ENCODE assay signal across 30 mouse cellular contexts in genomic region chr12:40171637-40172036, GRCm38 (mm10). TPM values are rescaled to one million over a fixed set of nuclear protein-coding genes. Genes with fewer than 3 reads are reported as not detected.
A peak's percentile ranks its signal among the peaks of the same experiment; 100 is the strongest.
DNase-seq lines count a peak whose midpoint lies in the region; ATAC-seq and TF ChIP-seq lines count a peak whose summit lies in the region.
"Had no signal": no experiment of that assay in that cellular context is flagged by ENCODE, and none has a peak within 500 bp of the region (broad histone marks: within the 10 kb centered on the region; RNA-seq: fewer than 3 reads in every experiment).

No protein-coding gene starts in this region.

- H3K9me3 ChIP-seq in midbrain, embryonic 16.5 days (replicated peaks; ENCODE audit: control insufficient read depth, low read length, poor library complexity, severe bottlenecking) = no peaks in the 10 kb centered on the region
- H3K9me3 ChIP-seq: forebrain, embryonic 15.5 days; heart, embryonic 13.5 days; hindbrain, embryonic 10.5 days; hindbrain, embryonic 15.5 days; liver, embryonic 12.5 days; midbrain, embryonic 12.5 days; stomach, embryonic 15.5 days had no signal

- H3K4me3 ChIP-seq in midbrain, embryonic 16.5 days (ENCODE audit: low read depth, low read length) = no peak overlapping the region
- no peak overlapping the region for H3K4me3 ChIP-seq in heart, adult 2 months
- H3K4me3 ChIP-seq: forebrain, embryonic 15.5 days; heart, embryonic 13.5 days; hindbrain, embryonic 10.5 days; hindbrain, embryonic 15.5 days; liver, embryonic 12.5 days; midbrain, embryonic 12.5 days; stomach, embryonic 15.5 days had no signal

- no peak for TF ChIP-seq EP300 in heart, adult 2 months (IDR thresholded peaks at IDR 0.05; ENCODE audit: insufficient read depth, low read depth, low read length)

- intact Hi-C loops in heart, adult 2 months (cut with DNase I) = no loop called here

- H3K79me2 ChIP-seq in heart, adult 2 months (replicated peaks; ENCODE audit: control insufficient read depth, insufficient read depth, low read length) = no peaks in the 10 kb centered on the region

- no peak overlapping the region for H3K27ac ChIP-seq in midbrain, embryonic 16.5 days (ENCODE audit: low read length)
- H3K27ac ChIP-seq in heart, adult 2 months = no peak overlapping the region
- H3K27ac ChIP-seq: forebrain, embryonic 15.5 days; heart, embryonic 13.5 days; hindbrain, embryonic 10.5 days; hindbrain, embryonic 15.5 days; liver, embryonic 12.5 days; midbrain, embryonic 12.5 days; stomach, embryonic 15.5 days had no signal

- no peak for TF ChIP-seq POLR2A in heart, adult 2 months (IDR thresholded peaks at IDR 0.05; ENCODE audit: insufficient read depth, low read depth, low read length)

- H3K9ac ChIP-seq in midbrain, embryonic 16.5 days (ENCODE audit: low read depth, low read length) = no peak overlapping the region
- H3K9ac ChIP-seq in heart, adult 2 months (ENCODE audit: low read depth, low read length) = no peak overlapping the region
- H3K9ac ChIP-seq: forebrain, embryonic 15.5 days; heart, embryonic 13.5 days; hindbrain, embryonic 15.5 days; liver, embryonic 12.5 days; liver, postnatal 0 days; midbrain, embryonic 12.5 days; stomach, embryonic 15.5 days had no signal

- H3K4me2 ChIP-seq in midbrain, embryonic 16.5 days (ENCODE audit: low read length) = no peak overlapping the region
- H3K4me2 ChIP-seq: forebrain, embryonic 15.5 days; heart, embryonic 13.5 days; hindbrain, embryonic 15.5 days; liver, embryonic 12.5 days; midbrain, embryonic 12.5 days; stomach, embryonic 15.5 days had no signal

- ATAC-seq in CD4-positive, CD25-positive, alpha-beta regulatory T cell, adult 4 months = peak; percentile 60
- ATAC-seq in hematopoietic stem cell, adult 5-6 weeks (replicated peaks in 1 of 2; ENCODE audit: insufficient read depth in 1 of 2, low FRiP score in 2 of 2, low TSS enrichment in 1 of 2, low read depth in 1 of 2, poor library complexity in 2 of 2, severe bottlenecking in 2 of 2) = peak; percentile 32 to 37; a peak in 1 of 4 replicates
- ATAC-seq in midbrain, embryonic 16.5 days = no peak
- ATAC-seq: forebrain, embryonic 15.5 days; inflammation-experienced regulatory T-cells, adult 6 months; liver, embryonic 12.5 days; liver, postnatal 0 days; Patski had no signal

- no peaks in the 10 kb centered on the region for H3K4me1 ChIP-seq in midbrain, embryonic 16.5 days (ENCODE audit: control insufficient read depth, insufficient read depth, low read length)
- no peaks in the 10 kb centered on the region for H3K4me1 ChIP-seq in heart, adult 2 months (ENCODE audit: control insufficient read depth, insufficient read depth, low read length)
- H3K4me1 ChIP-seq: forebrain, embryonic 15.5 days; heart, embryonic 13.5 days; hindbrain, embryonic 10.5 days; hindbrain, embryonic 15.5 days; liver, embryonic 12.5 days; midbrain, embryonic 12.5 days; stomach, embryonic 15.5 days had no signal

- peak; percentile 72 for DNase-seq in MEL-GATA-1-ER (ENCODE audit: extremely low read depth, low read depth)
- DNase-seq in splenic B cell, adult 2 months (ENCODE audit: low read depth, low spot score) = peak; percentile 5
- no peak for DNase-seq in thymus, postnatal 4 days
- DNase-seq in heart, adult 2 months = no peak
- DNase-seq: adrenal gland, adult 2 months; adrenal gland, postnatal 36 days; cerebellum, adult 2 months; cerebellum, postnatal 25 days; gastrocnemius, postnatal 36 days; heart, postnatal 10 days; kidney, adult 11 months; kidney, postnatal 25 days; layer of hippocampus, postnatal 36 days; liver, postnatal 0 days; lung, postnatal 4 days; thymus, postnatal 14 days had no signal

- H3K36me3 ChIP-seq in splenic B cell, adult 2 months (ENCODE audit: control insufficient read depth, insufficient read depth, low read length, poor library complexity, severe bottlenecking) = no peaks in the 10 kb centered on the region
- no peaks in the 10 kb centered on the region for H3K36me3 ChIP-seq in midbrain, embryonic 16.5 days (ENCODE audit: control insufficient read depth, insufficient read depth, low read length)
- H3K36me3 ChIP-seq in heart, adult 2 months (ENCODE audit: control insufficient read depth, insufficient read depth, low read length) = no peaks in the 10 kb centered on the region
- H3K36me3 ChIP-seq: forebrain, embryonic 15.5 days; hindbrain, embryonic 10.5 days; hindbrain, embryonic 15.5 days; liver, embryonic 12.5 days; midbrain, embryonic 12.5 days; stomach, embryonic 15.5 days had no signal

- 93% methylated on average over 2 of the region's 2 CpGs for WGBS in midbrain, embryonic 16.5 days
- 91% methylated on average over 2 of the region's 2 CpGs for WGBS in heart, adult 2 months

- H3K27me3 ChIP-seq in splenic B cell, adult 2 months (ENCODE audit: control insufficient read depth, insufficient read depth, low read length, poor library complexity, severe bottlenecking) = no peaks in the 10 kb centered on the region
- no peaks in the 10 kb centered on the region for H3K27me3 ChIP-seq in midbrain, embryonic 16.5 days (ENCODE audit: control insufficient read depth, insufficient read depth, low read depth, low read length)
- H3K27me3 ChIP-seq in heart, adult 2 months (ENCODE audit: control insufficient read depth, insufficient read depth, low read length) = no peaks in the 10 kb centered on the region
- H3K27me3 ChIP-seq: forebrain, embryonic 15.5 days; heart, embryonic 13.5 days; hindbrain, embryonic 15.5 days; liver, embryonic 12.5 days; midbrain, embryonic 12.5 days; Patski; stomach, embryonic 15.5 days had no signal

- no peak for TF ChIP-seq CTCF in heart, adult 2 months (IDR thresholded peaks at IDR 0.05)

RNA-seq across cellular contexts. Expression of gene Lsmem1, which starts 27.7 kb away (rescaled TPM):
- polyA plus RNA-seq in CD4-positive, CD25-positive, alpha-beta regulatory T cell, adult 4 months (2017; shearing (Covaris generic)) = not detected
- total RNA-seq in hematopoietic stem cell, adult 5-6 weeks (2017) = 1.3 and 1.5 TPM in 2 replicates
- 0.29 TPM in 1 of 2 replicates, not detected in the other for polyA plus RNA-seq in midbrain, embryonic 16.5 days (2015; fragmentation: Nextera tagmentation; extraction: Ambion mirVana)
- total RNA-seq in heart, adult 2 months (2021) = 10 to 100 TPM; 43.2 to 45.4 TPM
- 22.2 and 39.4 TPM in 2 replicates for polyA plus RNA-seq in heart, adult 2 months (2012; rRNA removed)
- total RNA-seq: adrenal gland, postnatal 36 days had no signal
- polyA plus RNA-seq: adrenal gland, adult 2 months; forebrain, embryonic 15.5 days; hindbrain, embryonic 10.5 days; kidney, embryonic 14.5 days; liver, embryonic 12.5 days; liver, postnatal 0 days; midbrain, embryonic 12.5 days; Patski had no signal

RNA-seq across cellular contexts. Expression of gene Scin, which starts 37.6 kb away (rescaled TPM):
- polyA plus RNA-seq in CD4-positive, CD25-positive, alpha-beta regulatory T cell, adult 4 months (2017; shearing (Covaris generic)) = 1 to 10 TPM; 1.0 to 4.1 TPM
- total RNA-seq in hematopoietic stem cell, adult 5-6 weeks (2017) = 2.4 and 3.7 TPM in 2 replicates
- not detected in 2 replicates for polyA plus RNA-seq in midbrain, embryonic 16.5 days (2015; fragmentation: Nextera tagmentation; extraction: Ambion mirVana)
- total RNA-seq in heart, adult 2 months (2021) = 1 to 10 TPM in 1 of 2 experiments, under 1 TPM in 1; 0.84 to 1.1 TPM
- 2.0 and 2.1 TPM in 2 replicates for polyA plus RNA-seq in heart, adult 2 months (2012; rRNA removed)
- polyA plus RNA-seq: forebrain, embryonic 15.5 days; neural tube, embryonic 14.5 days had no signal

Comparison
In these comparisons a context has a peak if more than half of its experiments do, and no peak if none do; other contexts are left out.
1. DNase-seq: peak in MEL-GATA-1-ER (single experiment) and splenic B cell, adult 2 months (single experiment); none in thymus, postnatal 4 days (single experiment) and heart, adult 2 months (0 of 2).
2. RNA of gene Lsmem1, which starts 27.7 kb away (polyA plus RNA-seq): 22.2 to 39.4 TPM in heart, adult 2 months; not detected in CD4-positive, CD25-positive, alpha-beta regulatory T cell, adult 4 months and 0.29 TPM in midbrain, embryonic 16.5 days; every median in the first group is over 10 times any median in the second.